Mouse (Mus musculus) embryonic facial prominence, embryonic 10.5 days (tissue): ENCODE measurements at regions not wholly inside any gene's neighbourhood (a gene's known extent, or its start where the extent isn't known, plus 50 kb on each side); places are given as distances from the start of the nearest gene placed in this dataset.

ENCODE experiments used
- DNase-seq: peaks from one replicate; pipeline ENCODE4 v3.0.0-alpha.2; 2017; ENCODE audit warnings: low spot score
- H3K27ac ChIP-seq: fragments of 300-500 bp; sonication (generic); replicated peaks from 2 replicates; pipeline ENCODE4 v1.5.1; 2016; ENCODE audit warnings: mild to moderate bottlenecking
- H3K27me3 ChIP-seq: fragments of 300-500 bp; sonication (generic); replicated peaks from 2 replicates; pipeline ENCODE4 v1.6.1; 2016; ENCODE audit warnings: low read depth, mild to moderate bottlenecking; ENCODE audit not compliant: poor library complexity, severe bottlenecking
- H3K36me3 ChIP-seq: fragments of 300-500 bp; sonication (generic); replicated peaks from 2 replicates; pipeline ENCODE4 v1.6.1; 2016; ENCODE audit warnings: mild to moderate bottlenecking, moderate library complexity
- H3K4me1 ChIP-seq: fragments of 300-500 bp; sonication (generic); 2 replicates; pipeline ENCODE4 v1.6.1; 2016
- H3K4me3 ChIP-seq: fragments of 300-500 bp; sonication (generic); 2 replicates; pipeline ENCODE4 v1.5.1; 2016; ENCODE audit warnings: mild to moderate bottlenecking, moderate library complexity
- H3K9me3 ChIP-seq: fragments of 300-500 bp; sonication (generic); 2 replicates; pipeline ENCODE4 v1.6.1; 2016; ENCODE audit warnings: mild to moderate bottlenecking
- WGBS: fragments of 180-500 bp; shearing (Covaris S2); methylation state at CpG from one replicate; pipeline ENCODE4 v1.1.7; 2016; 5-methylcytosine and 5-hydroxymethylcytosine counted together

- no peak overlapping the region for H3K27ac ChIP-seq
- no peaks in the 10 kb centered on the region for H3K27me3 ChIP-seq
- no peaks in the 10 kb centered on the region for H3K9me3 ChIP-seq
- WGBS, result 72% methylated on average over 4 of the region's 4 CpGs
- H3K4me3 ChIP-seq, result no peak overlapping the region
- no peak for DNase-seq
- no peaks in the 10 kb centered on the region for H3K36me3 ChIP-seq
- peaks cover 33% of the 10 kb centered on the region for H3K4me1 ChIP-seq
These were observed 114.5 kb downstream of the Dusp6 start for GRCm38 (mm10) chr10:99377548-99377947.

GRCm38 (mm10) chr10:99379156-99379555, 116.1 kb downstream of the Dusp6 start:
- Histone ChIP-seq H3K27me3 (no peaks in the 10 kb centered on the region), H3K36me3 (no peaks in the 10 kb centered on the region), H3K9me3 (no peaks in the 10 kb centered on the region), H3K4me3 (no peak overlapping the region), H3K27ac (no peak overlapping the region), H3K4me1 (peaks cover 44% of the 10 kb centered on the region)
- no peak for DNase-seq
- WGBS, result 44% methylated on average over 1 of the region's 1 CpGs

- no peaks in the 10 kb centered on the region for H3K9me3 ChIP-seq
- DNase-seq, result no peak
- H3K4me3 ChIP-seq, result no peak overlapping the region
- H3K27me3 ChIP-seq, result no peaks in the 10 kb centered on the region
- peaks cover 40% of the 10 kb centered on the region for H3K4me1 ChIP-seq
- 87% methylated on average over 4 of the region's 4 CpGs for WGBS
- no peaks in the 10 kb centered on the region for H3K36me3 ChIP-seq
- no peak overlapping the region for H3K27ac ChIP-seq
These were observed 117.1 kb downstream of the Dusp6 start for GRCm38 (mm10) chr10:99380170-99380569.

DNA sequence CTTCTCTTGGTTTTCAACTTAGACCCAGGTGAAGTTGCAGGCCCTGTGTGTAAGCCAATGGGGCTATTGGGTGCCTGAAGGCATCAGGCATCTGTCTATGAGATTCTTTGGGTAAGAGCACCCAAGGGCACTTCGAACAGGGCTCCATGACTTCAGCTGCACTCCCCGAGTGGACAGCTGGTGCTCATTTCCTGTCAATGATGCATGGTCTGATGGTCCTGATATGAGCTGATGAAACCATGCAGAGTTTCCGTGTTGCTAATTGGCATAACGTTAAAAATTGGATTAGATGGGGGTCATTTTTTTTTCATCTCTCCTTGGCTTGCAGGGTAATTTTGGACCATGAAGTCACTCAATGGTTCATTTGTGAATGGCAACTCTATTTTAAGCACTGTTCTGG, 120.0 kb downstream of the Dusp6 start:
- Histone ChIP-seq H3K9me3 (no peaks in the 10 kb centered on the region), H3K27ac (peak overlapping the region; percentile 62), H3K4me3 (no peak overlapping the region), H3K27me3 (0 out of 2 replicates have a peak, but pooled peaks cover 2% of the 10 kb centered on the region), H3K4me1 (peaks cover 43% of the 10 kb centered on the region), H3K36me3 (no peaks in the 10 kb centered on the region)
- 38% methylated on average over 4 of the region's 4 CpGs for WGBS
- DNase-seq, result peak; percentile 72

GRCm38 (mm10) chr10:99384366-99384765, 121.3 kb downstream of the Dusp6 start:
- 89% methylated on average over 6 of the region's 6 CpGs for WGBS
- no peak for DNase-seq
- Histone ChIP-seq H3K9me3 (no peaks in the 10 kb centered on the region), H3K4me1 (peaks cover 33% of the 10 kb centered on the region), H3K27ac (no peak overlapping the region), H3K27me3 (0 out of 2 replicates have a peak, but pooled peaks cover 5% of the 10 kb centered on the region), H3K36me3 (no peaks in the 10 kb centered on the region), H3K4me3 (no peak overlapping the region)

DNA sequence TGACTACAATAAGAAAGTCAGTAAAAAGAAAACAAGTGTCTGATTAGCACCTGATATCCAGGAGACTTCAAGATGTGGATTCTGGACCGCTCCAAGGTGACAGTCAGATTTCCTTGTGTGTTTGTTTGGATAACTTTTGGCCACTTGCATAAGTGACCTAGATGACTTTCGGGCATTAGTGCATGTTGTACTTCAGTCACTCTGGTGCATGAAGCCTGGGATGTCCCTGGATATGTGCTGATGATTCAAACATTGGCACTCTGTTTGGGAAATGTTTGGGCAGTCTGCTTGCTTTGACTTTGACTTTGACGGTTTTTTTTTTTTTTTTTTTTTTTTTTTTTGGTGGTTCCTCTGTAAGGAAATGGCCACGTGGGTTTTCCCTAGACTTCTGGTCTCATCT, 121.8 kb downstream of the Dusp6 start:
- H3K36me3 ChIP-seq, result no peaks in the 10 kb centered on the region
- H3K9me3 ChIP-seq, result no peaks in the 10 kb centered on the region
- H3K4me1 ChIP-seq, result peaks cover 33% of the 10 kb centered on the region
- 87% methylated on average over 4 of the region's 4 CpGs for WGBS
- no peak overlapping the region for H3K4me3 ChIP-seq
- DNase-seq, result no peak
- no peak overlapping the region for H3K27ac ChIP-seq
- 0 out of 2 replicates have a peak, but pooled peaks cover 5% of the 10 kb centered on the region for H3K27me3 ChIP-seq

DNA sequence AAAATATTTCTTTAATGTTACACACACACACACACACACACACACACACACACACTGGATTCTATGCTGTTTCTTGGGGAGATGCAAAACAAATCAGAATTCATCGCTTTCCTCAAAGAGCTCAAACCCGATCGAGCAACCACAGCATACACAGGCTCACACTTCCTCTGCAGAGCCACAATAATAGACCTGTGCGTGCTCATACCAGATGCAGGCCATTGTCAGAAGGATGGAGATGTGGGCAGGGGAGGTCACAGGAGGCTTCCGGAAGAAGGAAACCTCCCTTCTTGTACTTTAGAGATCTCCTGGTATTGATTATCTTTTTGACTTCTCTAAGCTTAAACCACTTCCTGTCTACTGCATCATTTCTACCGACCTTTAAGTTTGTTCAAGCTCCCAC, 122.8 kb downstream of the Dusp6 start:
- no peaks in the 10 kb centered on the region for H3K9me3 ChIP-seq
- H3K4me1 ChIP-seq, result peaks cover 38% of the 10 kb centered on the region
- H3K27me3 ChIP-seq, result 0 out of 2 replicates have a peak, but pooled peaks cover 5% of the 10 kb centered on the region
- no peak for DNase-seq
- H3K4me3 ChIP-seq, result no peak overlapping the region
- no peaks in the 10 kb centered on the region for H3K36me3 ChIP-seq
- WGBS, result 61% methylated on average over 6 of the region's 6 CpGs
- H3K27ac ChIP-seq, result peak overlapping the region; percentile 65

GRCm38 (mm10) chr10:99388526-99388925, 125.5 kb downstream of the Dusp6 start:
- no peak for DNase-seq
- Histone ChIP-seq H3K36me3 (no peaks in the 10 kb centered on the region), H3K27ac (no peak overlapping the region), H3K4me1 (peaks cover 32% of the 10 kb centered on the region), H3K27me3 (0 out of 2 replicates have a peak, but pooled peaks cover 5% of the 10 kb centered on the region), H3K9me3 (no peaks in the 10 kb centered on the region), H3K4me3 (no peak overlapping the region)
- 91% methylated on average over 7 of the region's 7 CpGs for WGBS

- Histone ChIP-seq H3K4me3 (no peak overlapping the region), H3K4me1 (peaks cover 34% of the 10 kb centered on the region), H3K36me3 (no peaks in the 10 kb centered on the region), H3K27ac (no peak overlapping the region), H3K27me3 (0 out of 2 replicates have a peak, but pooled peaks cover 5% of the 10 kb centered on the region), H3K9me3 (no peaks in the 10 kb centered on the region)
- DNase-seq, result no peak
- WGBS, result 88% methylated on average over 8 of the region's 8 CpGs
These were observed 126.0 kb downstream of the Dusp6 start for GRCm38 (mm10) chr10:99388986-99389385.

DNA sequence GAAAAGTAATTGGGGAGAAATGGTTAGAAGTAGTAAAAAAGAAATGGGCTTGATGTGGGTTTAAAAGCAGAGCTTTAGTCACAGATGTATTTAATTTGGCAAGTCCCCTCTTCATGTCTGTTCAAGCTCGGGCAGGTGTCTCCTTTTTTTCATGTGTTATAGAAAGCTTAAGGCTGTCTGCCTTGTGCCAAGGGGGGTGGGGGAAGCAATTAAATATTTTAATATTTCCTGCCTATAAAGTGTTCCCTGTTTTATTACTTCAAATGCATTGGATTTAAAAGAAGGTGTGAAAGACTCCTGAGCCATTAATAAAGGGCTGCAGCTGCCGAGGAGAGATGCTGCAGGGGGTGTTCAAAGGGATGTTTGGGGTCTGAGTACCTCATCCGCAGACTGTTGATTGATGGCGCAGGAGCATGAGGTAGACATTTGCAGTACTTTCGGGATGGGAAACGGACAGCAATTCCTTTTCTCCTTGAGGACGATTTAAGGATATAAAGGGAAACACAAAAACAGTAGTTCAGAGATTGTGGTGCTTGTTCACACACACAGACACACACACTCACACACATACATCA, 127.7 kb downstream of the Dusp6 start:
- peaks cover 26% of the 10 kb centered on the region for H3K4me1 ChIP-seq
- no peak for DNase-seq
- 65% methylated on average over 7 of the region's 7 CpGs for WGBS

GRCm38 (mm10) chr10:99391725-99392124, 128.7 kb downstream of the Dusp6 start:
- no peak for DNase-seq
- Histone ChIP-seq H3K9me3 (no peaks in the 10 kb centered on the region), H3K4me3 (no peak overlapping the region), H3K27ac (no peak overlapping the region), H3K4me1 (peaks cover 26% of the 10 kb centered on the region), H3K27me3 (0 out of 2 replicates have a peak, but pooled peaks cover 5% of the 10 kb centered on the region), H3K36me3 (no peaks in the 10 kb centered on the region)
- 92% methylated on average over 6 of the region's 6 CpGs for WGBS

More for the DNA sequence above, 127.7 kb downstream of the Dusp6 start:
- no peaks in the 10 kb centered on the region for H3K9me3 ChIP-seq
- no peak overlapping the region for H3K27ac ChIP-seq
- 0 out of 2 replicates have a peak, but pooled peaks cover 5% of the 10 kb centered on the region for H3K27me3 ChIP-seq
- no peak overlapping the region for H3K4me3 ChIP-seq
- H3K36me3 ChIP-seq, result no peaks in the 10 kb centered on the region

- WGBS, result 51% methylated on average over 5 of the region's 5 CpGs
- Histone ChIP-seq H3K4me3 (no peak overlapping the region), H3K9me3 (peaks cover 5% of the 10 kb centered on the region; the same call in 1 of the 2 replicates), H3K27ac (peak overlapping the region; percentile 70), H3K27me3 (0 out of 2 replicates have a peak, but pooled peaks cover 3% of the 10 kb centered on the region), H3K4me1 (peaks cover 28% of the 10 kb centered on the region), H3K36me3 (no peaks in the 10 kb centered on the region)
- DNase-seq, result no peak
These were observed 129.9 kb downstream of the Dusp6 start for GRCm38 (mm10) chr10:99392979-99393378.

GRCm38 (mm10) chr10:99393523-99393922, 130.5 kb downstream of the Dusp6 start:
- peak overlapping the region; percentile 70 for H3K27ac ChIP-seq
- no peak overlapping the region for H3K4me3 ChIP-seq
- H3K27me3 ChIP-seq, result no peaks in the 10 kb centered on the region
- peak; percentile 61 for DNase-seq
- H3K9me3 ChIP-seq, result peaks cover 11% of the 10 kb centered on the region; the same call in 1 of the 2 replicates
- no peaks in the 10 kb centered on the region for H3K36me3 ChIP-seq
- peaks cover 28% of the 10 kb centered on the region for H3K4me1 ChIP-seq
- 37% methylated on average over 8 of the region's 8 CpGs for WGBS
